12 mouse cellular contexts compared by ENCODE assay signal in the genomic region with DNA sequence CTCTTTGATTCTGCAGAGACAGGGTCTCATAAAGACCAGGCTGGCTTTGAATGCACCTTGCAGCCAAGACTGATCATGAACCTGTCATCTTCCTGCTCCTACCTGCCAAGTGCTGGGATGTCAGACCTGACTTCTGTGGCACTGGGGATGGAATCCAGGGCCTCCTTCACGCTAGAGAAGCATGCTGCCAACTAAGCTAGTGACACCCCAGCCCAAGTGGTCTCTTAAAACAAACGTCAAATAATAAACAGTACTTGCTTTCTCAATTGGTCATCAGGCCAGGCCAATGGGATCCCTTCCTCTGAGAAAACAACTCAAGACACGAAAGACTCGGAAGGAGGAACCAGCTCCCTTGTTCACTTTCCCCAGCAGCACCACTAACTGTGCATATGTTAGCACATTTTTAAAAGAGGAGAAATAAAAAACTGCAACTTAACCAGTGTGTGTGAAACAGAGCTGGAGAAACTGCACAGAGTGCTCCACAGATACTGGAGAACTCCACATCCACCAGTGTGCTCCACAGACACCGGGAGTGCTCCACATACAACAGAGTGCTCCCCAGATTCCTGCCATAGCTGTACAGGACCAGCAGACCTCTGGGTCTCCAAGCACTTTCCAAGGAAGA. TPM values are rescaled to one million over a fixed set of nuclear protein-coding genes. Genes with fewer than 3 reads are reported as not detected.
DNase-seq lines count a peak whose midpoint lies in the region; ATAC-seq and TF ChIP-seq lines count a peak whose summit lies in the region.
"Had no signal": no experiment of that assay in that cellular context is flagged by ENCODE, and none has a peak within 500 bp of the region (broad histone marks: within the 10 kb centered on the region; RNA-seq: fewer than 3 reads in every experiment).

No protein-coding gene starts in this region.

- peak overlapping the region; percentile 50 for H3K9ac ChIP-seq in heart, embryonic 14.5 days (ENCODE audit: low read length)
- H3K9ac ChIP-seq in limb, embryonic 13.5 days, result no peak overlapping the region
- H3K9ac ChIP-seq: liver, embryonic 13.5 days; neural tube, embryonic 12.5 days had no signal

- peaks cover 61 to 86% of the 10 kb centered on the region in 2 experiments for H3K4me1 ChIP-seq in heart, embryonic 14.5 days (ENCODE audit: control insufficient read depth in 2 of 2, insufficient read depth in 2 of 2, low read length in 2 of 2)
- H3K4me1 ChIP-seq in E14TG2a.4 (replicated peaks; ENCODE audit: low read depth, low read length), result peaks cover 85% of the 10 kb centered on the region
- H3K4me1 ChIP-seq in forebrain, embryonic 10.5 days, result peaks cover 93% of the 10 kb centered on the region
- peaks cover 33% of the 10 kb centered on the region for H3K4me1 ChIP-seq in limb, embryonic 13.5 days

- intact Hi-C loops in heart, postnatal 36 days (cut with DNase I), result loop anchor here (5.0 kb wide), 1 partner anchor 54 kb away; a partner anchor contains a TSS

- no peak for TF ChIP-seq CTCF in E14TG2a.4 (conservative IDR thresholded peaks at IDR 0.05; ENCODE audit: low read length)

- H3K27ac ChIP-seq in heart, embryonic 14.5 days (replicated peaks in 1 of 2; ENCODE audit: control insufficient read depth in 1 of 2, insufficient read depth in 1 of 2, low read depth in 2 of 2, low read length in 2 of 2), result peak overlapping the region; percentile 92 to 97
- peak overlapping the region; percentile 77 for H3K27ac ChIP-seq in forebrain, embryonic 10.5 days
- H3K27ac ChIP-seq in limb, embryonic 13.5 days, result peak overlapping the region; percentile 29; the same call in 1 of the 2 replicates
- H3K27ac ChIP-seq: liver, embryonic 13.5 days; neural tube, embryonic 12.5 days had no signal

- H3K36me3 ChIP-seq in heart, embryonic 14.5 days (ENCODE audit: control insufficient read depth, insufficient read depth, low read length), result 0 out of 2 replicates have a peak, but pooled peaks cover 7% of the 10 kb centered on the region
- 0 out of 2 replicates have a peak, but pooled peaks cover 2% of the 10 kb centered on the region for H3K36me3 ChIP-seq in E14TG2a.4 (ENCODE audit: insufficient read depth, low read length)
- no peaks in the 10 kb centered on the region; the same call in 1 of the 2 replicates for H3K36me3 ChIP-seq in forebrain, embryonic 10.5 days (replicated peaks)
- no peaks in the 10 kb centered on the region; the same call in 1 of the 2 replicates for H3K36me3 ChIP-seq in limb, embryonic 13.5 days
- H3K36me3 ChIP-seq: liver, embryonic 13.5 days; neural tube, embryonic 12.5 days had no signal

- 34% methylated on average over 5 of the region's 5 CpGs for WGBS in heart, embryonic 14.5 days
- 72% methylated on average over 5 of the region's 5 CpGs for WGBS in forebrain, embryonic 10.5 days
- 71% methylated on average over 5 of the region's 5 CpGs for WGBS in limb, embryonic 13.5 days

- no peaks in the 10 kb centered on the region for H3K9me3 ChIP-seq in heart, embryonic 14.5 days (ENCODE audit: control insufficient read depth, low read length)
- no peaks in the 10 kb centered on the region for H3K9me3 ChIP-seq in E14TG2a.4 (ENCODE audit: low read length)
- H3K9me3 ChIP-seq in forebrain, embryonic 10.5 days, result no peaks in the 10 kb centered on the region
- H3K9me3 ChIP-seq in limb, embryonic 13.5 days, result no peaks in the 10 kb centered on the region
- H3K9me3 ChIP-seq: liver, embryonic 13.5 days; neural tube, embryonic 12.5 days had no signal

- DNase-seq in heart, postnatal 36 days, result no peak
- no peak for DNase-seq in forebrain, embryonic 10.5 days (ENCODE audit: extremely low spot score, low spot score)
- DNase-seq in adrenal gland, postnatal 4 days (ENCODE audit: low spot score in 2 of 2), result no peak
- DNase-seq in right cerebral cortex, postnatal 36 days (ENCODE audit: low spot score in 2 of 2), result no peak
- no peak for DNase-seq in cerebellum, adult 8-10 months
- DNase-seq: cerebellum, adult 18-20 months; liver, embryonic 13.5 days had no signal

- peak overlapping the region; percentile 44 for H3K4me2 ChIP-seq in heart, embryonic 14.5 days (ENCODE audit: low read length)
- H3K4me2 ChIP-seq in limb, embryonic 13.5 days (replicated peaks), result no peak overlapping the region
- H3K4me2 ChIP-seq: liver, embryonic 13.5 days; neural tube, embryonic 12.5 days had no signal

- H3K4me3 ChIP-seq in heart, embryonic 14.5 days (ENCODE audit: control insufficient read depth in 1 of 2, insufficient read depth in 1 of 2, low read depth in 1 of 2, low read length in 2 of 2), result no peak overlapping the region
- H3K4me3 ChIP-seq in E14TG2a.4 (replicated peaks; ENCODE audit: low read length), result 0 out of 2 replicates have a peak overlapping the region, but pooled peaks have one; percentile 2
- H3K4me3 ChIP-seq in forebrain, embryonic 10.5 days, result peak overlapping the region; percentile 0; the same call in 1 of the 2 replicates
- H3K4me3 ChIP-seq in limb, embryonic 13.5 days, result no peak overlapping the region
- H3K4me3 ChIP-seq: liver, embryonic 13.5 days; neural tube, embryonic 12.5 days had no signal

- no peaks in the 10 kb centered on the region for H3K27me3 ChIP-seq in heart, embryonic 14.5 days (ENCODE audit: control insufficient read depth, insufficient read depth, low read length)
- H3K27me3 ChIP-seq in E14TG2a.4 (ENCODE audit: insufficient read depth, low read length), result no peaks in the 10 kb centered on the region
- no peaks in the 10 kb centered on the region for H3K27me3 ChIP-seq in forebrain, embryonic 10.5 days (ENCODE audit: poor library complexity, severe bottlenecking)
- H3K27me3 ChIP-seq in limb, embryonic 13.5 days, result no peaks in the 10 kb centered on the region
- H3K27me3 ChIP-seq: liver, embryonic 13.5 days; neural tube, embryonic 12.5 days had no signal

- ATAC-seq in heart, embryonic 14.5 days (ENCODE audit: insufficient number of reproducible peaks, insufficient read depth, low FRiP score, low read depth), result 0 out of 2 replicates have a peak, but pooled peaks have one; percentile 5
- no peak for ATAC-seq in limb, embryonic 13.5 days (ENCODE audit: low FRiP score, low read depth)
- ATAC-seq: CD4-positive, CD25-positive, alpha-beta regulatory T cell, adult 4 months had no signal

RNA-seq across cellular contexts. Expression of a gene that starts 56.3 kb away (rescaled TPM):
- 17.8 and 18.0 TPM in 2 replicates for polyA plus RNA-seq in heart, embryonic 14.5 days (2014; fragmentation: Nextera tagmentation; extraction: Ambion mirVana)
- total RNA-seq in heart, postnatal 36 days (2021), result 10 to 100 TPM; 36.4 to 40.7 TPM
- polyA plus RNA-seq in forebrain, embryonic 10.5 days (2016; fragmentation: Nextera tagmentation; extraction: Ambion mirVana), result 13.1 and 15.4 TPM in 2 replicates
- 12.9 and 17.2 TPM in 2 replicates for polyA plus RNA-seq in limb, embryonic 13.5 days (2015; fragmentation: Nextera tagmentation; extraction: Ambion mirVana)
- total RNA-seq in adrenal gland, postnatal 4 days (2021), result 10 to 100 TPM; 47.6 to 52.7 TPM

Comparison
In these comparisons a context has a peak if more than half of its experiments do, and no peak if none do; other contexts are left out.
1. H3K27ac ChIP-seq: peak in every context shown above with its lines; median percentile 94 in heart, embryonic 14.5 days; 77 in forebrain, embryonic 10.5 days; 29 in limb, embryonic 13.5 days.
2. H3K4me3 ChIP-seq: peak in E14TG2a.4 (single experiment) and forebrain, embryonic 10.5 days (single experiment); none in heart, embryonic 14.5 days (0 of 2) and limb, embryonic 13.5 days (single experiment).